Mouse (Mus musculus) limb, embryonic 13.5 days (tissue): ENCODE measurements around the gene Nrcam. TPM values are rescaled to one million over a fixed set of nuclear protein-coding genes. Genes with fewer than 3 reads are reported as not detected.

Experiments used
- ATAC-seq: fragments of 200-750 bp; cut with Nextera tagmentation; 2 replicates; pipeline ENCODE4 v1.8.0; 2017; ENCODE audit warnings: low read depth, moderate number of reproducible peaks, moderate TSS enrichment; ENCODE audit not compliant: low FRiP score
- H3K27ac ChIP-seq: fragments of 300-500 bp; sonication (generic); 2 replicates; pipeline ENCODE4 v1.5.1; 2015; ENCODE audit warnings: inconsistent platforms, mild to moderate bottlenecking, moderate library complexity
- H3K27me3 ChIP-seq: fragments of 300-500 bp; sonication (generic); 2 replicates; pipeline ENCODE4 v1.6.1; 2015; ENCODE audit warnings: mild to moderate bottlenecking, inconsistent platforms
- H3K36me3 ChIP-seq: fragments of 300-500 bp; sonication (generic); 2 replicates; pipeline ENCODE4 v1.6.1; 2015; ENCODE audit warnings: inconsistent platforms, mild to moderate bottlenecking, moderate library complexity
- H3K4me1 ChIP-seq: fragments of 300-500 bp; sonication (generic); 2 replicates; pipeline ENCODE4 v1.6.1; 2015; ENCODE audit warnings: inconsistent platforms
- H3K4me2 ChIP-seq: fragments of 300-500 bp; sonication (generic); replicated peaks from 2 replicates; pipeline ENCODE4 v1.6.1; 2015; ENCODE audit warnings: inconsistent platforms, mild to moderate bottlenecking, moderate library complexity
- H3K4me3 ChIP-seq: fragments of 300-500 bp; sonication (generic); 2 replicates; pipeline ENCODE4 v1.5.1; 2015; ENCODE audit warnings: moderate library complexity, mild to moderate bottlenecking, inconsistent platforms
- H3K9ac ChIP-seq: fragments of 300-500 bp; sonication (generic); 2 replicates; pipeline ENCODE4 v1.6.1; 2015; ENCODE audit warnings: mild to moderate bottlenecking, inconsistent platforms
- H3K9me3 ChIP-seq: fragments of 300-500 bp; sonication (generic); 2 replicates; pipeline ENCODE4 v1.6.1; 2016; ENCODE audit warnings: inconsistent platforms
- WGBS: fragments of 180-500 bp; shearing (Covaris S2); methylation state at CpG from one replicate; pipeline ENCODE4 v1.1.7; 2015; 5-methylcytosine and 5-hydroxymethylcytosine counted together
- polyA plus RNA-seq: library from polyadenylated mRNA; unstranded; fragments of >200 nt; fragmentation: Nextera tagmentation; extraction: Ambion mirVana; gene quantifications from 2 replicates; pipeline ENCODE4 v1.2.1, GENCODE M21; 2015

Gene Nrcam
- polyA plus RNA-seq, 1 experiment from 2014 or later, result 3.0 TPM

- Histone ChIP-seq H3K27ac (no peak overlapping the region), H3K27me3 (peaks cover 3% of the 10 kb centered on the region; the same call in 1 of the 2 replicates), H3K4me2 (no peak overlapping the region), H3K4me3 (no peak overlapping the region), H3K36me3 (no peaks in the 10 kb centered on the region), H3K4me1 (no peaks in the 10 kb centered on the region), H3K9ac (no peak overlapping the region), H3K9me3 (no peaks in the 10 kb centered on the region)
- 76% methylated on average over 8 of the region's 8 CpGs for WGBS
- no peak for ATAC-seq
Measured at GRCm38 (mm10) chr12:44378431-44379161, 49.9 kb downstream of the Nrcam start.

- Histone ChIP-seq H3K27me3 (no peaks in the 10 kb centered on the region), H3K27ac (no peak overlapping the region), H3K9ac (no peak overlapping the region), H3K4me3 (no peak overlapping the region), H3K9me3 (no peaks in the 10 kb centered on the region), H3K4me1 (no peaks in the 10 kb centered on the region), H3K36me3 (no peaks in the 10 kb centered on the region), H3K4me2 (no peak overlapping the region)
- no peak for ATAC-seq
- 91% methylated on average over 4 of the region's 4 CpGs for whole genome bisulfite sequencing
Measured at GRCm38 (mm10) chr12:44380805-44381204, 52.1 kb downstream of the Nrcam start.

- WGBS, result 72% methylated on average over 7 of the region's 7 CpGs
- no peaks in the 10 kb centered on the region for H3K36me3 ChIP-seq
- no peak overlapping the region for H3K4me3 ChIP-seq
- no peak for ATAC-seq
- no peaks in the 10 kb centered on the region for H3K27me3 ChIP-seq
- no peak overlapping the region for H3K4me2 ChIP-seq
- no peak overlapping the region for H3K9ac ChIP-seq
- H3K27ac ChIP-seq, result no peak overlapping the region
- H3K9me3 ChIP-seq, result no peaks in the 10 kb centered on the region
- no peaks in the 10 kb centered on the region for H3K4me1 ChIP-seq
Measured at GRCm38 (mm10) chr12:44386398-44386797, 57.7 kb downstream of the Nrcam start.

- Histone ChIP-seq H3K4me3 (no peak overlapping the region), H3K27me3 (no peaks in the 10 kb centered on the region), H3K4me1 (no peaks in the 10 kb centered on the region), H3K9me3 (no peaks in the 10 kb centered on the region), H3K27ac (no peak overlapping the region), H3K36me3 (no peaks in the 10 kb centered on the region), H3K4me2 (no peak overlapping the region), H3K9ac (no peak overlapping the region)
- WGBS, result 56% methylated on average over 1 of the region's 1 CpGs
- no peak for ATAC-seq
Measured at GRCm38 (mm10) chr12:44388220-44388619, 59.5 kb downstream of the Nrcam start.

- WGBS, result 87% methylated on average over 5 of the region's 5 CpGs
- ATAC-seq, result no peak
- H3K4me3 ChIP-seq, result no peak overlapping the region
- H3K9ac ChIP-seq, result no peak overlapping the region
- H3K27me3 ChIP-seq, result no peaks in the 10 kb centered on the region
- H3K27ac ChIP-seq, result no peak overlapping the region
- no peaks in the 10 kb centered on the region for H3K36me3 ChIP-seq
- H3K4me2 ChIP-seq, result no peak overlapping the region
- H3K9me3 ChIP-seq, result no peaks in the 10 kb centered on the region
- no peaks in the 10 kb centered on the region for H3K4me1 ChIP-seq
Measured at GRCm38 (mm10) chr12:44390391-44391137, 61.9 kb downstream of the Nrcam start.

GRCm38 (mm10) chr12:44394901-44395300 is 66.2 kb downstream of the Nrcam start:
- Histone ChIP-seq H3K27ac (no peak overlapping the region), H3K9me3 (no peaks in the 10 kb centered on the region), H3K4me2 (no peak overlapping the region), H3K36me3 (no peaks in the 10 kb centered on the region), H3K4me1 (no peaks in the 10 kb centered on the region), H3K4me3 (no peak overlapping the region), H3K27me3 (no peaks in the 10 kb centered on the region), H3K9ac (no peak overlapping the region)
- ATAC-seq, result no peak
- WGBS, result 66% methylated on average over 3 of the region's 3 CpGs

GRCm38 (mm10) chr12:44397782-44398181 is 69.1 kb downstream of the Nrcam start:
- Histone ChIP-seq H3K9me3 (no peaks in the 10 kb centered on the region), H3K4me2 (no peak overlapping the region), H3K4me1 (no peaks in the 10 kb centered on the region), H3K36me3 (no peaks in the 10 kb centered on the region), H3K27ac (no peak overlapping the region), H3K4me3 (no peak overlapping the region), H3K9ac (no peak overlapping the region), H3K27me3 (no peaks in the 10 kb centered on the region)
- no peak for ATAC-seq
- 18% methylated on average over 5 of the region's 5 CpGs for WGBS

GRCm38 (mm10) chr12:44402134-44402533 is 73.4 kb downstream of the Nrcam start:
- Histone ChIP-seq H3K36me3 (no peaks in the 10 kb centered on the region), H3K9ac (no peak overlapping the region), H3K27me3 (no peaks in the 10 kb centered on the region), H3K4me2 (no peak overlapping the region), H3K4me3 (no peak overlapping the region), H3K9me3 (no peaks in the 10 kb centered on the region), H3K27ac (no peak overlapping the region), H3K4me1 (no peaks in the 10 kb centered on the region)
- 75% methylated on average over 1 of the region's 1 CpGs for WGBS
- ATAC-seq, result no peak

- ATAC-seq, result no peak
- WGBS, result 66% methylated on average over 1 of the region's 1 CpGs
- Histone ChIP-seq H3K4me1 (no peaks in the 10 kb centered on the region), H3K4me3 (no peak overlapping the region), H3K9ac (no peak overlapping the region), H3K36me3 (no peaks in the 10 kb centered on the region), H3K4me2 (no peak overlapping the region), H3K27me3 (no peaks in the 10 kb centered on the region), H3K9me3 (no peaks in the 10 kb centered on the region), H3K27ac (no peak overlapping the region)
Measured at GRCm38 (mm10) chr12:44403270-44403669, 74.6 kb downstream of the Nrcam start.

- no peak for ATAC-seq
- no peak overlapping the region for H3K4me3 ChIP-seq
- H3K4me2 ChIP-seq, result no peak overlapping the region
- WGBS, result 23% methylated on average over 3 of the region's 3 CpGs
- H3K27me3 ChIP-seq, result no peaks in the 10 kb centered on the region
- no peaks in the 10 kb centered on the region for H3K4me1 ChIP-seq
- no peaks in the 10 kb centered on the region for H3K9me3 ChIP-seq
- H3K9ac ChIP-seq, result no peak overlapping the region
- no peak overlapping the region for H3K27ac ChIP-seq
- no peaks in the 10 kb centered on the region for H3K36me3 ChIP-seq
Measured at GRCm38 (mm10) chr12:44403731-44404424, 75.2 kb downstream of the Nrcam start.

GRCm38 (mm10) chr12:44409786-44410185 is 81.1 kb downstream of the Nrcam start:
- Histone ChIP-seq H3K4me3 (no peak overlapping the region), H3K4me2 (no peak overlapping the region), H3K27me3 (no peaks in the 10 kb centered on the region), H3K9ac (no peak overlapping the region), H3K4me1 (no peaks in the 10 kb centered on the region), H3K27ac (no peak overlapping the region), H3K9me3 (no peaks in the 10 kb centered on the region), H3K36me3 (no peaks in the 10 kb centered on the region)
- WGBS, result 85% methylated on average over 4 of the region's 4 CpGs
- no peak for ATAC-seq

GRCm38 (mm10) chr12:44411031-44411430 is 82.3 kb downstream of the Nrcam start:
- Histone ChIP-seq H3K9ac (no peak overlapping the region), H3K4me1 (no peaks in the 10 kb centered on the region), H3K4me2 (no peak overlapping the region), H3K9me3 (no peaks in the 10 kb centered on the region), H3K4me3 (no peak overlapping the region), H3K36me3 (no peaks in the 10 kb centered on the region), H3K27ac (no peak overlapping the region), H3K27me3 (no peaks in the 10 kb centered on the region)
- no peak for ATAC-seq
- 81% methylated on average over 3 of the region's 3 CpGs for WGBS
